14 mouse cellular contexts compared by ENCODE assay signal in genomic region chr9:111127749-111128148, GRCm38 (mm10). TPM values are rescaled to one million over a fixed set of nuclear protein-coding genes. Genes with fewer than 3 reads are reported as not detected.
A peak's percentile ranks its signal among the peaks of the same experiment; 100 is the strongest.
DNase-seq lines count a peak whose midpoint lies in the region; ATAC-seq lines count a peak whose summit lies in the region.
"Had no signal": no experiment of that assay in that cellular context is flagged by ENCODE, and none has a peak within 500 bp of the region (broad histone marks: within the 10 kb centered on the region; RNA-seq: fewer than 3 reads in every experiment).

No protein-coding gene starts in this region.

- peak; percentile 89 for DNase-seq in heart, adult 11 months
- no peak for DNase-seq in heart, adult 8-10 months (ENCODE audit: low spot score)
- DNase-seq in kidney, postnatal 36 days, result no peak
- DNase-seq in R1 (ENCODE audit: low read depth, low spot score), result peak; percentile 10
- DNase-seq in layer of hippocampus, adult 9-11 months, result no peak
- DNase-seq: adrenal gland, postnatal 14 days; cerebellum, adult 9-11 months; lung, embryonic 14.5 days; right cerebral cortex, adult 18-20 months; thymus, postnatal 4 days had no signal

- no peak overlapping the region for H3K27ac ChIP-seq in kidney, embryonic 14.5 days (ENCODE audit: low read depth, low read length)
- H3K27ac ChIP-seq: intestine, embryonic 15.5 days had no signal

- no peaks in the 10 kb centered on the region for H3K36me3 ChIP-seq in kidney, embryonic 14.5 days (ENCODE audit: control insufficient read depth, insufficient read depth, low read length)
- H3K36me3 ChIP-seq: intestine, embryonic 15.5 days had no signal

- WGBS in kidney, embryonic 14.5 days, result 29% methylated on average over 4 of the region's 4 CpGs

- H3K9ac ChIP-seq in kidney, embryonic 14.5 days (ENCODE audit: low read depth, low read length), result no peak overlapping the region
- H3K9ac ChIP-seq: intestine, embryonic 15.5 days; lung, embryonic 14.5 days had no signal

- H3K4me3 ChIP-seq in kidney, embryonic 14.5 days (ENCODE audit: low read length), result no peak overlapping the region
- H3K4me3 ChIP-seq: intestine, embryonic 15.5 days had no signal

- no peaks in the 10 kb centered on the region for H3K9me3 ChIP-seq in kidney, embryonic 14.5 days (ENCODE audit: control insufficient read depth, low read length)
- H3K9me3 ChIP-seq: G1E; intestine, embryonic 15.5 days had no signal

- no peak overlapping the region for H3K4me2 ChIP-seq in kidney, embryonic 14.5 days (replicated peaks; ENCODE audit: low read depth, low read length)
- H3K4me2 ChIP-seq: intestine, embryonic 15.5 days; lung, embryonic 14.5 days had no signal

- H3K4me1 ChIP-seq in kidney, embryonic 14.5 days (ENCODE audit: control insufficient read depth, insufficient read depth, low read length), result no peaks in the 10 kb centered on the region
- H3K4me1 ChIP-seq: intestine, embryonic 15.5 days had no signal

- ATAC-seq in kidney, embryonic 14.5 days (ENCODE audit: low FRiP score, low TSS enrichment), result peak; percentile 73; the same call in 1 of the 2 replicates
- peak; percentile 38; the same call in 1 of the 2 replicates for ATAC-seq in megakaryocyte, adult 5-6 weeks (ENCODE audit: poor library complexity, severe bottlenecking)
- ATAC-seq: intestine, embryonic 15.5 days had no signal

- no peaks in the 10 kb centered on the region for H3K27me3 ChIP-seq in kidney, embryonic 14.5 days (ENCODE audit: control insufficient read depth, insufficient read depth, low read length)
- H3K27me3 ChIP-seq: intestine, embryonic 15.5 days had no signal

RNA-seq across cellular contexts. Expression of gene Lrrfip2, which starts 10.4 kb away (rescaled TPM):
- 100 to 1,000 TPM in 2 of 4 experiments, 10 to 100 TPM in 2; 89.3 to 102 (median 96.2) TPM for total RNA-seq in heart, adult 8-10 months (2022)
- polyA plus RNA-seq in kidney, embryonic 14.5 days (2014; fragmentation: Nextera tagmentation; extraction: Ambion mirVana), result 29.6 and 37.8 TPM in 2 replicates
- total RNA-seq in megakaryocyte, adult 5-6 weeks (2015), result 77.9 and 85.2 TPM in 2 replicates
- total RNA-seq in megakaryocyte, adult 5-6 weeks (2017), result 137 and 138 TPM in 2 replicates

Comparison
In these comparisons a context has a peak if more than half of its experiments do, and no peak if none do; other contexts are left out.
1. DNase-seq: peak in heart, adult 11 months (single experiment) and R1 (single experiment); none in heart, adult 8-10 months (single experiment), kidney, postnatal 36 days (0 of 2) and layer of hippocampus, adult 9-11 months (single experiment).